Mouse (Mus musculus): ENCODE measurements around the gene Ice2. TPM values are rescaled to one million over a fixed set of nuclear protein-coding genes. Genes with fewer than 3 reads are reported as not detected.

Gene Ice2
- polyA plus RNA-seq, 1 experiment from 2014 or later, result 5.1 TPM

DNA sequence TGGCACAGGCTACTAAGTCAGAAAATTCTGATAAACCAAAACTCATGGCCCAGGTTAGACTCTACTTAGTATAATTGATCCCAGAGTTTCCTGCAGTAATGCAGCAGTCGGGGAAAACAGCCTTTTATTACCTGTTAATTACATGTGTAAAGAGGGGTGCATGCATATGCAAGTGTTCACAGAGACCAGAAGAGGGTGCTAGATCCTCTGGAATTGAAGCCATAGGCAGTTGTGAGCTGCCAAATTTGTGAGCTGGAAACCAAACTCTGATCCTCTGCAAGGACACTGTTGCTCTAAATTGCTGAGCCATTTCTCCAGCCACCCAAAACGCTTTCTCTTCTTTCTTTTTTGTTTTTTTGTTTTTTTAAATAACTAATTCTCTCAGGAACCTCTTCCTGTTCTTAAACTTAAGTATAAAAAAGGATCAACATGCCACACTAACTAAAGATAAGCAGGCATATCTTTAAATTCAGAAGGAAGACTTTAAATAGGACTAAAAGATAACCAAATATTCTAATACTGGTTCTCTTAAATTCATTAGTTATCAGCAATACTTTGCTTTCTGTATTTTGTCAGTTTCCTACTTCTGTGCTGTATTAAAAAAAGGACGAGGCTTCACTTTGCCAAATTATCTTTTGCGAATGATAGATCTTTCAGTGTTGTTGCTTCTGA lies 20.6 kb upstream of the Ice2 start:
- no peak overlapping the region for H3K27ac ChIP-seq (ENCODE audit: low read depth)
- no peak overlapping the region for H3K4me3 ChIP-seq (ENCODE audit: low read depth, low read length)
- ATAC-seq (no peak), DNase-seq (no peak)
- H3K4me2 ChIP-seq (ENCODE audit: low read depth, low read length), result no peak overlapping the region
- H3K36me3 ChIP-seq (replicated peaks; ENCODE audit: insufficient read depth, low read length), result peaks cover 39% of the 10 kb centered on the region
- peak; percentile 46 for TF ChIP-seq CTCF (IDR thresholded peaks at IDR 0.05; ENCODE audit: low read depth)
- no peak for TF ChIP-seq EP300 (IDR thresholded peaks at IDR 0.05; ENCODE audit: low read depth)
- H3K4me1 ChIP-seq (ENCODE audit: insufficient read depth), result no peaks in the 10 kb centered on the region
- H3K9ac ChIP-seq (replicated peaks), result no peak overlapping the region
- no peaks in the 10 kb centered on the region for H3K27me3 ChIP-seq (ENCODE audit: insufficient read depth, low read length)
- WGBS (ENCODE audit: insufficient replicate concordance), result 66% methylated on average over 4 of the region's 4 CpGs
- no peaks in the 10 kb centered on the region for H3K9me3 ChIP-seq (ENCODE audit: low read length)

DNA sequence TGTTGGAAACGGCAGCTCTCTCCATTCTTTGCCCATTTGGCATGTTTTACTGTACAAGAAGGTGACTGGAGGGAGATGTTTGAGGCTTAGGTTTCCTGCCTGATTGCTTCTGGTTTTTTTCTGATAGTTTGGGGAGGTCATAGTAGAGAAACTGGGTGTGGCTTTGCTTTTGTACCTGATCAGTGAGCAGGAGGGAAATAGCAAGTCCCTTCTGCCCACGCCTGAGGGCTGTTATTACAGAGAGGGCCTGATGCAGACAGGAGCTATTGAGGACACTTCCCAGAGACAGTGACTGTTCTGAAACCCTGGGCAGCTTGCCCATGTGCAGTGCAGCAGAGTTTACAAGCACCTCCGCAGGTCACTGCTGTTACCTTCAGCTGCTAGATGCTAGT lies 20.1 kb upstream of the Ice2 start:
- Histone ChIP-seq H3K36me3 (replicated peaks; ENCODE audit: insufficient read depth, low read length) (peaks cover 38% of the 10 kb centered on the region), H3K4me3 (ENCODE audit: low read depth, low read length) (no peak overlapping the region), H3K27ac (ENCODE audit: low read depth) (no peak overlapping the region), H3K4me2 (ENCODE audit: low read depth, low read length) (no peak overlapping the region), H3K4me1 (ENCODE audit: insufficient read depth) (no peaks in the 10 kb centered on the region), H3K9me3 (ENCODE audit: low read length) (no peaks in the 10 kb centered on the region), H3K9ac (replicated peaks) (no peak overlapping the region), H3K27me3 (ENCODE audit: insufficient read depth, low read length) (no peaks in the 10 kb centered on the region)
- TF ChIP-seq CTCF (IDR thresholded peaks at IDR 0.05; ENCODE audit: low read depth) (no peak), EP300 (IDR thresholded peaks at IDR 0.05; ENCODE audit: low read depth) (no peak)
- ATAC-seq, result no peak
- WGBS (ENCODE audit: insufficient replicate concordance), result 58% methylated on average over 3 of the region's 3 CpGs
- DNase-seq, result no peak

DNA sequence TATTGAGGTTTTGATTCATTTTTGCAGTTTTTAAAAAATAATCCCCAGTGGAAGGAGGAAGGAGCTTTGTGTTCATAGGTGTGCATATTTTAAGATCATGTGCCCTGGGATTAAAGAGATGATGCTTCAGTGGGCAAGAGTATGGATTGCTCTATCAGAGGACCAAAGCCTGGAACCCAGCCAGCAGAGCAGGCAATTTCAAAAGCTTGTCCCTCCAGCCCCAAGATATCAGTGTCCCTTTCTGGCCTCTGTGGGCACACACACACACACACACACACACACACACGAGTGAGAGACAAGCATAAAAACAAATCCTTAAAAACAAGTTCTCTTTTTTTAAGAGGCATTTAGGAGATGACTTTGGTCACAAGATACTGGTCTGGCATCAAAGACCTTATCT lies 17.2 kb upstream of the Ice2 start:
- WGBS (ENCODE audit: insufficient replicate concordance), result 27% methylated on average over 1 of the region's 1 CpGs
- Histone ChIP-seq H3K4me1 (ENCODE audit: insufficient read depth) (no peaks in the 10 kb centered on the region), H3K36me3 (replicated peaks; ENCODE audit: insufficient read depth, low read length) (peaks cover 21% of the 10 kb centered on the region), H3K4me3 (ENCODE audit: low read depth, low read length) (no peak overlapping the region), H3K9ac (replicated peaks) (no peak overlapping the region), H3K27me3 (ENCODE audit: insufficient read depth, low read length) (no peaks in the 10 kb centered on the region), H3K9me3 (ENCODE audit: low read length) (no peaks in the 10 kb centered on the region), H3K4me2 (ENCODE audit: low read depth, low read length) (no peak overlapping the region), H3K27ac (ENCODE audit: low read depth) (no peak overlapping the region)
- ATAC-seq (no peak), DNase-seq (no peak)
- TF ChIP-seq EP300 (IDR thresholded peaks at IDR 0.05; ENCODE audit: low read depth), result no peak
- no peak for TF ChIP-seq CTCF (IDR thresholded peaks at IDR 0.05; ENCODE audit: low read depth)

DNA sequence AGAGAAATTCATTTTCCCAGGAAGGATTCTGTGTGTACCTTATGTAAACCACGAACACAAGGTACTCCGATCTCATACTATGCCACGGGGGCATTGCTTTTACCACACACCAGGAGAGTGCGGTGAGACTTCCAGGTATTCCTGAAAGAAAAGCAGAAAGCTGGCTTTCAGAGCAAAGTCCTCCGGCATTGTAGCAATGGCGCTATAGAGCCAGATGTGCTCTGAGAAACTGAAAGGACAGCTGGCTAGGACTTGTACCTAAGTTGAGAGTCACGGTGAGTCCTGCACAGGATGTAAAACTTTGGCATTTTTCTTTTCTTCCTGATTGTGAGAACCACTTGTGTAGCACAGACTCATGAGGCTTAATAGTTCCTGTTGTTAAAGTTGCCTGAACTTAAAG lies 16.0 kb upstream of the Ice2 start:
- Histone ChIP-seq H3K9ac (replicated peaks) (no peak overlapping the region), H3K27me3 (ENCODE audit: insufficient read depth, low read length) (no peaks in the 10 kb centered on the region), H3K27ac (ENCODE audit: low read depth) (no peak overlapping the region), H3K9me3 (ENCODE audit: low read length) (no peaks in the 10 kb centered on the region), H3K4me2 (ENCODE audit: low read depth, low read length) (no peak overlapping the region), H3K4me3 (ENCODE audit: low read depth, low read length) (no peak overlapping the region), H3K36me3 (replicated peaks; ENCODE audit: insufficient read depth, low read length) (peaks cover 14% of the 10 kb centered on the region; the same call in 1 of the 2 replicates), H3K4me1 (ENCODE audit: insufficient read depth) (no peaks in the 10 kb centered on the region)
- no peak for ATAC-seq
- 68% methylated on average over 7 of the region's 7 CpGs for WGBS (ENCODE audit: insufficient replicate concordance)
- no peak for DNase-seq
- TF ChIP-seq CTCF (IDR thresholded peaks at IDR 0.05; ENCODE audit: low read depth) (0 out of 2 replicates have a peak, but pooled peaks have one; percentile 1), EP300 (IDR thresholded peaks at IDR 0.05; ENCODE audit: low read depth) (no peak)

DNA sequence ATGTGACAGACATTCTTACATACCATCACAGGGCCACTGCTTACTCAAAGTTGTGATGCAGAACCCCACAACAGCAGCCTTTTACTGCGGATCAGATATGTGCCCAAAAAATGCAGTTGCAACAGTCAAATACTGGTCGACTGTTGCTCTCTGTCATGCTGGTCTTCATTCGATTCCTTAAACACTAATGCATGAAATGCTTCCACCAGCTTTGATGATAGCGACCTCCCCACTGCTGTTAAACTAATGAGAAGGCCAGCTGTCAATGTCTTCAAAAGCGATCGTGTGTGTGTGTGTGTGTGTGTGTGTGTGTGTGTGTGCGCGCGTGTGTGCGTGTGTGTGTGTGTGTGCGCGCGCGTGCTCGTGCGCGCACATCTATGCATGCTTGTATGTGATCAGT lies 13.2 kb upstream of the Ice2 start:
- Histone ChIP-seq H3K4me2 (ENCODE audit: low read depth, low read length) (no peak overlapping the region), H3K27ac (ENCODE audit: low read depth) (no peak overlapping the region), H3K4me1 (ENCODE audit: insufficient read depth) (no peaks in the 10 kb centered on the region), H3K27me3 (ENCODE audit: insufficient read depth, low read length) (no peaks in the 10 kb centered on the region), H3K9me3 (ENCODE audit: low read length) (no peaks in the 10 kb centered on the region), H3K4me3 (ENCODE audit: low read depth, low read length) (no peak overlapping the region), H3K36me3 (replicated peaks; ENCODE audit: insufficient read depth, low read length) (peaks cover 3% of the 10 kb centered on the region; the same call in 1 of the 2 replicates), H3K9ac (replicated peaks) (no peak overlapping the region)
- no peak for TF ChIP-seq CTCF (IDR thresholded peaks at IDR 0.05; ENCODE audit: low read depth)
- TF ChIP-seq EP300 (IDR thresholded peaks at IDR 0.05; ENCODE audit: low read depth), result no peak
- 90% methylated on average over 17 of the region's 17 CpGs for WGBS (ENCODE audit: insufficient replicate concordance)
- no peak for ATAC-seq
- DNase-seq, result no peak

DNA sequence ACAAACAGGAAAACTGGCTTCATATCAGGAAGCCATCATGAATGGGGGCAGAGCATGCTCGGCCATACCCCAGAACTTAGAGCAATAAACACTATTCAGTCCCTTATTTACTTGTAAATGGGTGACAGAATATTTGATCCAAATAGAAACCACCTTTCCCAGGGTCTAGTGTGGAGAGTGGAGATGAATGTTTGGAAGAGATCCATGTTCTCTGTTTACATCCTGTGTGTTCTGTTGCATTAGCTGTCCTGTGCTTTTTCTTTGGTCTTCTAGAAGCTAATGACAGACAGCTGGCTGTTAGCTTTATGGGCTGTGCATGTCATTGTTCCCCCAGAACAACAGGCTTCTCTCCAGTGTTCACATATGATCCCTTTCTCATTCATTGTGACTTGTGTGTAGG lies 12.8 kb upstream of the Ice2 start:
- no peaks in the 10 kb centered on the region for H3K27me3 ChIP-seq (ENCODE audit: insufficient read depth, low read length)
- no peak overlapping the region for H3K27ac ChIP-seq (ENCODE audit: low read depth)
- ATAC-seq (no peak), DNase-seq (no peak)
- H3K4me2 ChIP-seq (ENCODE audit: low read depth, low read length), result no peak overlapping the region
- TF ChIP-seq CTCF (IDR thresholded peaks at IDR 0.05; ENCODE audit: low read depth) (no peak), EP300 (IDR thresholded peaks at IDR 0.05; ENCODE audit: low read depth) (no peak)
- no peak overlapping the region for H3K4me3 ChIP-seq (ENCODE audit: low read depth, low read length)
- no peaks in the 10 kb centered on the region for H3K9me3 ChIP-seq (ENCODE audit: low read length)
- H3K36me3 ChIP-seq (replicated peaks; ENCODE audit: insufficient read depth, low read length), result 0 out of 2 replicates have a peak, but pooled peaks cover under 1% of the 10 kb centered on the region
- no peaks in the 10 kb centered on the region for H3K4me1 ChIP-seq (ENCODE audit: insufficient read depth)
- 77% methylated on average over 1 of the region's 1 CpGs for WGBS (ENCODE audit: insufficient replicate concordance)
- no peak overlapping the region for H3K9ac ChIP-seq (replicated peaks)

All from liver, postnatal 0 days (tissue).